Mouse (Mus musculus) heart, embryonic 11.5 days (tissue): ENCODE data around the gene Acbd3. TPM values are rescaled to one million over a fixed set of nuclear protein-coding genes. Genes with fewer than 3 reads are reported as not detected.

Source experiments
- ATAC-seq: fragments of 200-750 bp; cut with Nextera tagmentation; replicated peaks from 2 replicates; pipeline ENCODE4 v1.8.0; 2017; ENCODE audit warnings: moderate library complexity; ENCODE audit not compliant: insufficient number of reproducible peaks, low FRiP score, low TSS enrichment
- H3K27ac ChIP-seq: fragments of 300-500 bp; sonication (generic); 2 replicates; pipeline ENCODE4 v1.5.1; 2014; ENCODE audit warnings: mild to moderate bottlenecking, low read depth, low read length
- H3K27me3 ChIP-seq: fragments of 300-500 bp; sonication (generic); 2 replicates; pipeline ENCODE4 v1.6.1; 2014; ENCODE audit warnings: mild to moderate bottlenecking, low read length, mixed read lengths; ENCODE audit not compliant: control insufficient read depth, insufficient read depth
- H3K36me3 ChIP-seq: fragments of 300-500 bp; sonication (generic); 2 replicates; pipeline ENCODE4 v1.6.1; 2014; ENCODE audit warnings: mild to moderate bottlenecking, low read length, moderate library complexity, mixed read lengths; ENCODE audit not compliant: control insufficient read depth, insufficient read depth
- H3K4me1 ChIP-seq: fragments of 300-500 bp; sonication (generic); 2 replicates; pipeline ENCODE4 v1.6.1; 2014; ENCODE audit warnings: low read length; ENCODE audit not compliant: control insufficient read depth, insufficient read depth
- H3K4me2 ChIP-seq: fragments of 300-500 bp; sonication (generic); 2 replicates; pipeline ENCODE4 v1.6.1; 2014; ENCODE audit warnings: mild to moderate bottlenecking, moderate library complexity
- H3K4me3 ChIP-seq: fragments of 300-500 bp; sonication (generic); 2 replicates; pipeline ENCODE4 v1.5.1; 2014; ENCODE audit warnings: low read depth, low read length
- H3K9ac ChIP-seq: fragments of 300-500 bp; sonication (generic); 2 replicates; pipeline ENCODE4 v1.6.1; 2014; ENCODE audit warnings: mild to moderate bottlenecking, low read depth, low read length, moderate library complexity
- H3K9me3 ChIP-seq: fragments of 300-500 bp; sonication (generic); replicated peaks from 2 replicates; pipeline ENCODE4 v1.6.1; 2016; ENCODE audit warnings: low read length; ENCODE audit not compliant: control insufficient read depth
- WGBS: fragments of 180-500 bp; shearing (Covaris S2); extraction: QIAGEN DNeasy Blood & Tissue Kit; methylation state at CpG from one replicate; pipeline ENCODE4 v1.1.7; 2014; ENCODE audit not compliant: insufficient replicate concordance; 5-methylcytosine and 5-hydroxymethylcytosine counted together
- polyA plus RNA-seq: library from polyadenylated mRNA; unstranded; fragments of >200 nt; fragmentation: Nextera tagmentation; extraction: Ambion mirVana; gene quantifications from 2 replicates; pipeline ENCODE4 v1.2.1, GENCODE M21; 2014

Acbd3 gene
- polyA plus RNA-seq: 23.0 and 23.7 TPM in 2 replicates

- Histone ChIP-seq H3K27ac (peak within 1 kb of the TSS; percentile 89), H3K9me3 (no peaks in the 10 kb centered on the region), H3K36me3 (no peaks in the 10 kb centered on the region), H3K4me1 (peaks cover 9% of the 10 kb centered on the region), H3K9ac (peak within 1 kb of the TSS; percentile 95), H3K27me3 (no peaks in the 10 kb centered on the region), H3K4me3 (peak within 1 kb of the TSS; percentile 97), H3K4me2 (peak within 1 kb of the TSS; percentile 83)
- ATAC-seq: peak; percentile 93
- WGBS: under 1% methylated on average over 47 of the region's 52 CpGs
Measured at GRCm38 (mm10) chr1:180725704-180726179, at the start of gene Acbd3. TSS of gene Acbd3 (plus strand) at chr1:180726043.

- ATAC-seq: no peak
- H3K4me2 ChIP-seq: no peak overlapping the region
- H3K9ac ChIP-seq: no peak overlapping the region
- no peak overlapping the region for H3K27ac ChIP-seq
- H3K9me3 ChIP-seq: no peaks in the 10 kb centered on the region
- H3K27me3 ChIP-seq: peaks cover 19% of the 10 kb centered on the region
- no peak overlapping the region for H3K4me3 ChIP-seq
- 83% methylated on average over 7 of the region's 7 CpGs for WGBS
- peaks cover under 1% of the 10 kb centered on the region; the same call in 1 of the 2 replicates for H3K4me1 ChIP-seq
- peaks cover 15% of the 10 kb centered on the region for H3K36me3 ChIP-seq
Measured at GRCm38 (mm10) chr1:180691284-180691683, 34.6 kb upstream of the Acbd3 start.

DNA sequence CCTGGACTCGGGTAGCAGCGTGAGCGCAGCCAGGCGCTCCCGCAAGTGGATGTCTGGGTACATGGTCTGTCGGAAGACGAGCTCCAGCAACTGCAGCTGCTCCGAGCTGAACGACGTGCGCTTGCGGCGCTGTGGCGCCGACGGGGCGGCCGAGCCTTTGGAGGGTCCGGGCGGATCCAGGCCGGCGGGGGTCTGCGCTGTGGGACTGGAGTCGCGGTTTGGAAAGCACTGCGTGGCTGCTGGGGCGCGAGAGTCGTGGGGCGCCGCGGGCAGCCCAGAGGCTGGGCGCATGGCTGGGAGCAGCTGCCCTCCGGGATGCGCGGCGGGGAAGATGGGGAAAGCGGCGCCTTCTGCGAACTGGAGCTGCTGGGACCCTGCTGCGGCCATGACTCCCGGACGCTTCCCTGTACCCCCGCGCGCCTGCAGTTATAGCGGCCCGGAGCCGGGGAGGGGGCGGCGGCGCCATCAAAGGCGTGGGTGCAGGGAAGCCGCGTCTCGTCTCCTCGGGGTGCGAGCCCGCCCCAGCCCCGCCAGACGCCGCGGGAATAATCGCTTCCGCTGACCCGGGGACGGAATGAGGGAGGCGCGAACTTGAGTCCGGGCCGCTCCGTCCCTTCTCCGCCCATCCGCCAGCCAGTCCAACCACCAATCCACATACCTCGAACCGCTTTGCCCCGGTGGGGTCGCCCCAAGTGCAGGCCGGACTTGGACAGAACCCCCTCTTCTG, 29.1 kb upstream of the Acbd3 start, which contains the start of gene Mixl1:
TSS of gene Mixl1 (minus strand) at position 409 of the 727 bp plus-strand sequence.
- H3K9me3 ChIP-seq: no peaks in the 10 kb centered on the region
- ATAC-seq: 0 out of 2 replicates have a peak, but pooled peaks have one; percentile 42

GRCm38 (mm10) chr1:180698063-180698462, 27.8 kb upstream of the Acbd3 start:
- H3K27me3 ChIP-seq: peaks cover 46% of the 10 kb centered on the region
- H3K4me2 ChIP-seq: no peak overlapping the region
- no peak for ATAC-seq
- H3K36me3 ChIP-seq: no peaks in the 10 kb centered on the region
- H3K27ac ChIP-seq: no peak overlapping the region
- no peak overlapping the region for H3K4me3 ChIP-seq
- peaks cover 10% of the 10 kb centered on the region for H3K4me1 ChIP-seq
- no peaks in the 10 kb centered on the region for H3K9me3 ChIP-seq
- WGBS: 38% methylated on average over 5 of the region's 5 CpGs
- H3K9ac ChIP-seq: no peak overlapping the region

More for the DNA sequence above, 29.1 kb upstream of the Acbd3 start, which contains the start of gene Mixl1:
- Histone ChIP-seq H3K27me3 (peaks cover 46% of the 10 kb centered on the region), H3K9ac (0 out of 2 replicates have a peak within 1 kb of the TSS, but pooled peaks have one; percentile 43), H3K4me2 (peak within 1 kb of the TSS; percentile 83), H3K4me1 (peaks cover 10% of the 10 kb centered on the region), H3K27ac (no peak within 1 kb of the TSS), H3K4me3 (peak within 1 kb of the TSS; percentile 56), H3K36me3 (peaks cover under 1% of the 10 kb centered on the region; the same call in 1 of the 2 replicates)
- WGBS: under 1% methylated on average over 54 of the region's 79 CpGs

DNA sequence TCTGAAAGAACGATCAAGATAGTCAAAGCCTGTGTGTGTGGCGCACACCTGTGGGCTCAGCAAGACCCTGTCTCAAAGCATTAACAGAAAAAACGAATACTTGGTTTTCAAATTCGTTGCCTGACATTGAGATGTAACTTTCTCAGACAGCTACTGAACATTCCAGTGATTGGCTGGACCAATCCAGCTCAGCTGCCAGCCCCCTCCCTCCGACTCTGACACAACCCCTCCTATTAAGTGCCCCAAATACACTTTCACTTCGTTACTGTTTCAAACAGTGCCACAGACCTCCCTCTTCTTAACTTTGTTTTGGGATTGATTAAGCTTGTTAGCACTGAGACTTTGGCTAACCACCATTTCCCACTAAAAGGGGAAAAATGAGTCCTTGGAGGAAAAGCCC, 22.4 kb upstream of the Acbd3 start:
- no peaks in the 10 kb centered on the region for H3K36me3 ChIP-seq
- no peak overlapping the region for H3K4me3 ChIP-seq
- H3K4me1 ChIP-seq: no peaks in the 10 kb centered on the region
- ATAC-seq: no peak
- no peak overlapping the region for H3K27ac ChIP-seq
- H3K27me3 ChIP-seq: peaks cover 6% of the 10 kb centered on the region
- peak overlapping the region; percentile 46 for H3K4me2 ChIP-seq
- no peak overlapping the region for H3K9ac ChIP-seq
- no peaks in the 10 kb centered on the region for H3K9me3 ChIP-seq
- WGBS: 28% methylated on average over 6 of the region's 6 CpGs

- no peaks in the 10 kb centered on the region for H3K36me3 ChIP-seq
- no peak for ATAC-seq
- WGBS: 41% methylated on average over 3 of the region's 3 CpGs
- no peak overlapping the region for H3K4me2 ChIP-seq
- no peak overlapping the region for H3K9ac ChIP-seq
- H3K4me3 ChIP-seq: no peak overlapping the region
- H3K27ac ChIP-seq: no peak overlapping the region
- H3K9me3 ChIP-seq: no peaks in the 10 kb centered on the region
- no peaks in the 10 kb centered on the region for H3K4me1 ChIP-seq
- no peaks in the 10 kb centered on the region for H3K27me3 ChIP-seq
Measured at GRCm38 (mm10) chr1:180707368-180707767, 18.5 kb upstream of the Acbd3 start.

GRCm38 (mm10) chr1:180707813-180708212, 18.0 kb upstream of the Acbd3 start:
- no peaks in the 10 kb centered on the region for H3K27me3 ChIP-seq
- WGBS: 70% methylated on average over 3 of the region's 3 CpGs
- no peak overlapping the region for H3K9ac ChIP-seq
- ATAC-seq: no peak
- no peaks in the 10 kb centered on the region for H3K9me3 ChIP-seq
- no peaks in the 10 kb centered on the region for H3K36me3 ChIP-seq
- no peaks in the 10 kb centered on the region for H3K4me1 ChIP-seq
- H3K27ac ChIP-seq: no peak overlapping the region
- H3K4me3 ChIP-seq: no peak overlapping the region
- H3K4me2 ChIP-seq: no peak overlapping the region

DNA sequence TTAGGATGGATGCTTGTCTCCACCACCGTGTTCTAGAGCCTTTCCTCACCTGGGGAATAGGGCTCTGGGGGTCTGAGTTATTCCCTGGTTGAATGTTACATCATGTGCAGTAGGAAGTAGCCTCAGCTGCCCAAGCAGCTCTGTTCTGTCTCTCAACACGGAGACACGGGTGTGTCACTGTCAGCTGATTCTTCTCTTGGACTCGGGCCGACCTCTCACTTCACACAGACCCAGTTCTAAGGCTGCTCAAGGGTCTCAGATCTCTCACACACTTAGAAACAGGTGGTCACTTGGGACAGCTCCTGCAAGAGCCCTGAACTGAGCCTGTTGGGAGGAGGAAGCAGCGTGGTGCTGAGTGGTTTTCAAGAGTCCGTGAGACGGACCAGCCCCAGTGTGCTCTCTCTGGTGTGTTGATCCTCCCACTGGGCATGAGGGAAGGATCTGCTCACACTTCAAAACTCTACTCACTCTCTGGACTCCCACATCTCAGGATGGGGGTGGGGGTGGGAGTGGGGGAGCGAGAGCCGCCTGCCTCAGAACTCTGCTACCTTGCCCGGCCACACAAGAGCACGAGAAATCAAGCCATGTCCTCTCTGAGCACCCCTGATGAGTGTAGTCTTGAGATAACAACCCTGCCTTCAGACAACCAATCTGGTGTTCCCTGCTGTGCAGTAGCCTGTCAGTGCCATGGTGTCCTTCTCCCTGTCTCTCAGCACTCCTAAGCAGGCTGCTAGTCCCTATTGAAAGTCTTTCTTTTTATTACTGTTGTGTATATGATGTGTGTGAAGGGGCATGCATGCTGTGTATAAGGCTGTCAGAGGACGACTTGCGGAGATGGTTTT, 16.7 kb upstream of the Acbd3 start:
- Histone ChIP-seq H3K4me2 (peak overlapping the region; percentile 4; the same call in 1 of the 2 replicates), H3K9ac (no peak overlapping the region), H3K27ac (no peak overlapping the region), H3K36me3 (no peaks in the 10 kb centered on the region), H3K4me1 (no peaks in the 10 kb centered on the region), H3K4me3 (no peak overlapping the region), H3K9me3 (no peaks in the 10 kb centered on the region), H3K27me3 (no peaks in the 10 kb centered on the region)
- no peak for ATAC-seq
- 30% methylated on average over 14 of the region's 14 CpGs for WGBS
